Mouse (Mus musculus): ENCODE measurements around the gene Ifrd2.

Ifrd2 gene

DNA sequence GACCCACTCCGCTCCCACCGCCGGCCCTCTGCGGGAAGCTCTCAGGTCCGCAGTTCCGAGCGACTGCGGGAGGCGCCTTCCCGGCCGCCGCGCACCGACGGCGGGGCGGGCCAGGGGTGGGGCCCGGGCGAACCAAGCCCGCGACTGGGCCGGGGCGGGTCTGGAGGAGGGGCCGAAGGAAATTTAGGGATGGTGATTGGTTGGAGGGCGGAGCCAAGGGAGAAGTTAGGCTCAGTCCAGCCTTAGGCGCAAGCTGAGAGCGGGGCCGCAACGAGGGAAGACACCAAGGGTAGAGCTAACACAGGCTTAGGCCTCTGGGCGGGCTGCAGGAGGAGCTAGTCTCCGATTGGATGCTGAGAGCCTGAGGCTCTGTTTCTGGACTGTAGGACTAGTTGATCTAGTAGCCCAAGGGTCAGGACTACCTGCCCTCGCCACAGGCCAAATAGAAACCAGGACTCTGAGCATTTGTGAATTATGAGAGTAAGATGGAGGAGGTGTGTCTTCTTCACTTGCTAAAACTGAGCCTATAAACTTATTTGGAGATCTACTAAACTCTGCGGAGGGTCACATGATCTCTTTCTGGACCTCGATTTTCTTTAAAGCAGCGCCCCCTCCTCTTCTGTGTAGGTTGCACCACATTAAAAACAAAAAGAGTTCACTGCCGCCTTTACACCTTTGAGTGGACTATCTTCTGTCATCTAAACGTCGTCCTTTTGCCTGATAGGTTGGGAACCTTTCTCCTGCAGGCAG, 48.0 kb downstream of the Ifrd2 start, which contains the start of gene Gnai2:
Gene Gnai2 (minus strand): TSS at position 89 of the 750 bp plus-strand sequence.
- peak; percentile 96 for DNase-seq (ENCODE audit: low spot score in 2 of 2)

DNA sequence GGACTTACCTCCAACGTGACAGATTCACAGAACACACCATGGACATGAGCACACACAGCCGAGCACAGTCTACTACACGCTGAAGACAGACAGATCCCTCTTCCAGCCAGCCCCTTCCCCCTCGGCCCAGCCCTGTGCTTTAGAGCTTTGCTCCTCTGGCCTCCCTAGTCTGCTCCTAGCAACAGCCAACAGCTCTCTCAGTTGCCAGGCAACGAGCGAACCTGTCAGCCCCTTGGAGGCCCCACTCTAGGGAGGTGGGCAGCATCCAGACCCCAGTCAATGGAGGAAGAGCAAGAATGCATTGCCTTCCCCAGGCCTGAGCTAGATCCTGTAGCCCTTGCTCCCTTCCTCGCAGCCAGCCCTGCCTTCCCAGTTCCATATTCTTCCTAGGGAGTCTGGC, 49.6 kb downstream of the Ifrd2 start:
- no peak for DNase-seq (ENCODE audit: low spot score in 2 of 2)

DNA sequence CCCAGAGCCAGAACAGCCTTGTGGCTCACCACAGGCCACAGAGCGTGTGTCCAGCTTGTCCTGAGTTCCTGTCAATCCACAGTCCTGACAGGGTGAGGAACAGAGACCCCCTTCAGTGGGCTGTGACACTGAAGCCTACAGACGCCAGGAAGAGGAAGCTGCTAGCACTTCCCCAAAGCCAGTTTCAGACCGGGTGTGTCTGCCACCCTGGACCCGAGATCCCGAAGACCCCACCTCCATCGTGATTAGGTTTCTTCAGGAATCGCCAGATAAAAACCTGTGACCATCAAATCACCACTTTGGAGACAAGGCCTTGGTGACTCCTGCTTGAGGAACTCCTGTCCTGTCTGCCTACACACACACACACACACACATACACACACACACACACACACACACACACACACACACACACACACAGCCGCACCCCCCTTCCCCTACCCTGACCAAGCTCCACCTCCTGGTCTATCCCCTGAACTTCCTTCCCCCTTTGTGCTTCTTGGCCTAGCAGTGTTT, 52.9 kb downstream of the Ifrd2 start:
- DNase-seq (ENCODE audit: low spot score in 2 of 2) = peak; percentile 50 to 58

GRCm38 (mm10) chr9:107641666-107642065, 54.2 kb downstream of the Ifrd2 start:
- no peak for DNase-seq (ENCODE audit: low spot score in 2 of 2)

Measured in right cerebral cortex, postnatal 10 days (tissue).